Mouse (Mus musculus) liver, adult 2 months (tissue): ENCODE measurements around the gene Calcoco2. TPM values are rescaled to one million over a fixed set of nuclear protein-coding genes. Genes with fewer than 3 reads are reported as not detected.
A peak's percentile ranks its signal among the peaks of the same experiment; 100 is the strongest.

Experiments
- DNase-seq: peaks from one replicate; pipeline ENCODE4 v3.0.0-alpha.2; 2011; ENCODE audit warnings: low read depth, low spot score; ENCODE audit errors: extremely low read depth
- H3K27ac ChIP-seq: fragments of 200-500 bp; replicated peaks from 2 replicates; pipeline ENCODE4 v1.5.1; 2012; ENCODE audit warnings: low read depth, mild to moderate bottlenecking, control low read depth, inconsistent platforms, low read length; ENCODE audit not compliant: insufficient read depth
- H3K27me3 ChIP-seq: fragments of 200-500 bp; 2 replicates; pipeline ENCODE4 v1.6.1; 2012; ENCODE audit warnings: mild to moderate bottlenecking, moderate library complexity, low read length, inconsistent platforms; ENCODE audit not compliant: control insufficient read depth, insufficient read depth
- H3K36me3 ChIP-seq: fragments of 200-500 bp; 2 replicates; pipeline ENCODE4 v1.6.1; 2012; ENCODE audit warnings: low read length, inconsistent platforms; ENCODE audit not compliant: control insufficient read depth, insufficient read depth
- H3K4me1 ChIP-seq: fragments of 200-500 bp; 2 replicates; pipeline ENCODE4 v1.6.1; 2011; ENCODE audit warnings: low read length; ENCODE audit not compliant: control insufficient read depth, insufficient read depth
- H3K4me3 ChIP-seq: fragments of 200-500 bp; 2 replicates; pipeline ENCODE4 v1.5.1; 2011; ENCODE audit warnings: low read depth, mild to moderate bottlenecking, control low read depth, low read length, moderate library complexity; ENCODE audit not compliant: insufficient read depth
- H3K79me2 ChIP-seq: fragments of 200-500 bp; 2 replicates; pipeline ENCODE4 v1.6.1; 2012; ENCODE audit warnings: inconsistent platforms, mild to moderate bottlenecking, low read length, moderate library complexity; ENCODE audit not compliant: control insufficient read depth, insufficient read depth
- H3K9ac ChIP-seq: fragments of 200-500 bp; 2 replicates; pipeline ENCODE4 v1.6.1; 2012; ENCODE audit warnings: low read depth, mild to moderate bottlenecking, control low read depth, inconsistent platforms, low read length
- CTCF ChIP-seq: fragments of 200-500 bp; IDR thresholded peaks from 2 replicates; pipeline ENCODE4 v1.5.1; 2011; ENCODE audit warnings: low read depth, low read length, control low read depth
- POLR2A ChIP-seq: fragments of 200-500 bp; IDR thresholded peaks from 2 replicates; pipeline ENCODE4 v1.6.1; 2011; ENCODE audit warnings: low read length, control low read depth; ENCODE audit not compliant: insufficient read depth; ENCODE audit errors: extremely low read depth
- WGBS: fragments of 180-500 bp; shearing (Covaris S2); methylation state at CpG from one replicate; pipeline ENCODE4 v1.1.7; 2018; 5-methylcytosine and 5-hydroxymethylcytosine counted together
- polyA plus RNA-seq: library from polyadenylated mRNA; depleted of rRNA; stranded (reverse); fragments of >200 nt; gene quantifications from 2 replicates; pipeline ENCODE4 v1.2.3, GENCODE M21; 2012
- total RNA-seq: library from RNA; depleted of rRNA; stranded (reverse); fragments of >200 nt; gene quantifications from 2 replicates; pipeline ENCODE4 v1.2.3, GENCODE M21; 2014

Gene Calcoco2
- total and polyA plus RNA-seq, 2 experiments: not detected

- Histone ChIP-seq H3K4me1 (peaks cover 13% of the 10 kb centered on the region), H3K4me3 (no peak overlapping the region), H3K27ac (no peak overlapping the region), H3K36me3 (peaks cover 12% of the 10 kb centered on the region), H3K9ac (no peak overlapping the region), H3K27me3 (no peaks in the 10 kb centered on the region), H3K79me2 (peaks cover 6% of the 10 kb centered on the region; the same call in 1 of the 2 replicates)
- WGBS: 89% methylated on average over 1 of the region's 1 CpGs
- no peak for DNase-seq
- no peak for TF ChIP-seq POLR2A
- TF ChIP-seq CTCF: no peak
Observed at GRCm38 (mm10) chr11:96071013-96071412, 40.8 kb downstream of the Calcoco2 start.

GRCm38 (mm10) chr11:96070353-96070752, 41.4 kb downstream of the Calcoco2 start:
- peaks cover 12% of the 10 kb centered on the region for H3K36me3 ChIP-seq
- TF ChIP-seq CTCF (no peak), POLR2A (no peak)
- peak; percentile 25 for DNase-seq
- 90% methylated on average over 7 of the region's 7 CpGs for WGBS
- peaks cover 16% of the 10 kb centered on the region for H3K4me1 ChIP-seq
- no peaks in the 10 kb centered on the region for H3K27me3 ChIP-seq
- no peak overlapping the region for H3K27ac ChIP-seq
- H3K9ac ChIP-seq: no peak overlapping the region
- no peak overlapping the region for H3K4me3 ChIP-seq
- peaks cover 6% of the 10 kb centered on the region; the same call in 1 of the 2 replicates for H3K79me2 ChIP-seq

GRCm38 (mm10) chr11:96068231-96068630, 43.5 kb downstream of the Calcoco2 start:
- Histone ChIP-seq H3K79me2 (peaks cover 11% of the 10 kb centered on the region; the same call in 1 of the 2 replicates), H3K27me3 (no peaks in the 10 kb centered on the region), H3K36me3 (peaks cover 12% of the 10 kb centered on the region), H3K4me3 (no peak overlapping the region), H3K27ac (no peak overlapping the region), H3K9ac (no peak overlapping the region), H3K4me1 (peaks cover 13% of the 10 kb centered on the region)
- DNase-seq: peak; percentile 61
- 48% methylated on average over 5 of the region's 5 CpGs for WGBS
- TF ChIP-seq POLR2A (no peak), CTCF (no peak)

- peaks cover 6% of the 10 kb centered on the region for H3K36me3 ChIP-seq
- no peaks in the 10 kb centered on the region for H3K27me3 ChIP-seq
- TF ChIP-seq CTCF: peak; percentile 19; the same call in 1 of the 2 replicates
- peak; percentile 66 for TF ChIP-seq POLR2A
- DNase-seq: peak; percentile 75
- H3K27ac ChIP-seq: peak within 1 kb of the TSS; percentile 81
- H3K4me1 ChIP-seq: peaks cover 13% of the 10 kb centered on the region
- H3K9ac ChIP-seq: peak within 1 kb of the TSS; percentile 97
- H3K4me3 ChIP-seq: peak within 1 kb of the TSS; percentile 98
- 5% methylated on average over 43 of the region's 50 CpGs for WGBS
- peaks cover 11% of the 10 kb centered on the region; the same call in 1 of the 2 replicates for H3K79me2 ChIP-seq
Observed at GRCm38 (mm10) chr11:96065215-96065911, 46.4 kb downstream of the Calcoco2 start, which contains the start of gene Ube2z. Gene Ube2z, minus strand, starts transcription at chr11:96065388.

GRCm38 (mm10) chr11:96064521-96065214, 47.1 kb downstream of the Calcoco2 start:
- H3K4me1 ChIP-seq: peaks cover 13% of the 10 kb centered on the region
- H3K4me3 ChIP-seq: peak overlapping the region; percentile 98
- peaks cover 11% of the 10 kb centered on the region; the same call in 1 of the 2 replicates for H3K36me3 ChIP-seq
- WGBS: under 1% methylated on average over 60 of the region's 64 CpGs
- H3K79me2 ChIP-seq: peaks cover 11% of the 10 kb centered on the region; the same call in 1 of the 2 replicates
- no peaks in the 10 kb centered on the region for H3K27me3 ChIP-seq
- no peak for DNase-seq
- TF ChIP-seq POLR2A (no peak), CTCF (no peak)
- peak overlapping the region; percentile 81 for H3K27ac ChIP-seq
- peak overlapping the region; percentile 97 for H3K9ac ChIP-seq
